Mouse (Mus musculus): ENCODE measurements around the gene Aldh3b3.

Aldh3b3 gene

GRCm38 (mm10) chr19:4003641-4004040, 45.2 kb downstream of the Aldh3b3 start:
- 81% methylated on average over 12 of the region's 12 CpGs for WGBS

DNA sequence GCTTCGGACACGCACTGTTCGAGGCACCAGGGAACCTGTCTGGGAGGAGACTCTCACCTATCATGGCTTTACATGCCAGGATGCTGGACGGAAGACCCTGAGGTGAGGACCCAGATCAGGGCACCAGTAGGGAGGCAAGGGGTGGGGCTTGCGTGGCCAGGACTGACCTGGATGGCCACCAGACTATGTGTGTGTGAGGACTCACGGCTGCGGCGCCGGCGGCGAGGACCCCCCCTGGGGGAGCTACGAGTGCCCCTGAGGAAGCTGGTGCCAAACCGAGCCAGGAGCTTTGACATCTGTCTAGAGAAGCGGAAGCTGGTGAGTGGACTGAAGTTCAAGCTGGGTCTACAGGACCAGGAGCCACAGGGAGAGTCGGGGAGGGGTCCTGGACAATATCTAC, 45.9 kb downstream of the Aldh3b3 start:
- 91% methylated on average over 15 of the region's 15 CpGs for WGBS

GRCm38 (mm10) chr19:4005091-4005490, 46.6 kb downstream of the Aldh3b3 start:
- 85% methylated on average over 9 of the region's 9 CpGs for WGBS

- 95% methylated on average over 8 of the region's 8 CpGs for WGBS
Observed at GRCm38 (mm10) chr19:4005971-4006370, 47.5 kb downstream of the Aldh3b3 start.

- 91% methylated on average over 5 of the region's 5 CpGs for WGBS
Observed at GRCm38 (mm10) chr19:4011086-4011485, 52.6 kb downstream of the Aldh3b3 start.

DNA sequence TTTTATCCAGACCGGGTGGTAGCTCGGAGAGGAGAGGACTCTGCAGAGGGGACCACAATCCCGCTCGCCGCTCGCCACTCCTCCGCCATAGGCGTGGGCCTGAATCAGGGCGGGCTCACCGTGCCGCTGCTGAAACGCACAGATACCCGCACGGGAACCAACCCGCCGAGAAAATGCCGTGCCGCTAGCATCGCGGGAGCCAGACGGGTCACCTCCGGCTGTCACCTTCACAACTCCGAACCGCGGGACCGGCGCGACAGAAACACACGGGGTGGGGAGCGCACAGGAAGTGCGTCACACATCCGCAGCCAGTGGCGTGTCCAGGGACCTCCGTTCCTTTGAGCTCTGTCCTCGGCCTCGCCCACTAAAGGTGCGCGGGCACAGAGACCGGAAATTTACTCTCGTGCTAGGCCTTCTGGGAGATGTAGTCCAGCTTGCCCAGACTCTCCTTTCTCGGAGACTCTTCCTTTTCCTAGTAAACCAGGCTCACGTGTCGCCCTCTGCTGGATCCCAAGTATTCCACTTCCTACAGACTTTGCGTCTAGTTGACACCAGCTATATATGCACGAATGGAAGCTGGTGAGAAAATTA, 54.1 kb downstream of the Aldh3b3 start, which contains the start of gene Ndufv1:
Ndufv1 (minus strand) TSS at position 375 of the 591 bp plus-strand sequence.
- WGBS: under 1% methylated on average over 45 of the region's 45 CpGs

GRCm38 (mm10) chr19:4013066-4013465, 54.6 kb downstream of the Aldh3b3 start:
- WGBS: 22% methylated on average over 9 of the region's 9 CpGs

- 81% methylated on average over 5 of the region's 5 CpGs for WGBS
Observed at GRCm38 (mm10) chr19:4015635-4016034, 57.2 kb downstream of the Aldh3b3 start.

GRCm38 (mm10) chr19:4017921-4018587, 59.6 kb downstream of the Aldh3b3 start:
- WGBS: 72% methylated on average over 10 of the region's 10 CpGs

GRCm38 (mm10) chr19:4018743-4019583, 60.5 kb downstream of the Aldh3b3 start:
- WGBS: 20% methylated on average over 18 of the region's 18 CpGs
